Mouse (Mus musculus) heart, postnatal 36 days (tissue): ENCODE data around the gene Rnh1. TPM values are rescaled to one million over a fixed set of nuclear protein-coding genes. Genes with fewer than 3 reads are reported as not detected.

Experiments used
- DNase-seq, 2 experiments: peaks; one replicate each; pipeline ENCODE4 v3.0.0; 2021 to 2022
- intact Hi-C: fragments of 180-260 bp; cut with DNase I; formaldehyde crosslinking; loops from one replicate; pipeline ENCODE4 v1.15.1; 2025
- microRNA-seq, 2 experiments: library from miRNA; unstranded; fragments of <30 nt; microRNA quantifications; one replicate each; pipeline ENCODE4 v1.2.0; 2021; ENCODE audit warnings: borderline number of aligned reads in 2 of 2
- total RNA-seq, 2 experiments: library from RNA; stranded (reverse); gene quantifications; 2 replicates each; pipeline ENCODE4 v1.2.3; 2021

Gene Rnh1
- total RNA-seq, 2 experiments from 2014 or later: 66.8 to 67.8 TPM

- DNase-seq: no peak
- intact Hi-C loops: loop anchor here (2.0 kb wide), 1 partner anchor 20 kb away; the partner anchor contains the start of gene Sigirr
Measured at GRCm38 (mm10) chr7:141121051-141121531, 51.6 kb downstream of the Rnh1 start.

DNA sequence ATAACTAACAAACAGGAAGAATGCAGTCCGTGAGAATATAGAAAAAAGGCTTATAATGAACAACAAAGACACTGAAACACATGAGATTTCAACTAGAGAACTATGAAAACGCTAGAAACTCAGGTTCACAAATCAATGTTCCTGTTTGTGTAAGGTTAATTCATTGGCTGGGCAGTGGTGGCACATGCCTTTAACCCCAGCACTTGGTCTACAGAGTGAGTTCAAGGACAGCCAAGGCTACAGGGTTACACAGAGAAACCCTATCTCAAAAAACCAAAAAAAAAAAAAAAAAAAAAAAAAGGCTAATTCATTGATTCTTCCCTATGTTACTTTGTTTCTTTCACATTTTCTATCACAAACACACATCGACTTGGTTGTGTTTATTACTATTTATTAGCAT is 52.1 kb downstream of the Rnh1 start:
- no peak for DNase-seq
- intact Hi-C loops: loop anchor here (2.0 kb wide), 1 partner anchor 20 kb away; the partner anchor contains the start of gene Sigirr

DNA sequence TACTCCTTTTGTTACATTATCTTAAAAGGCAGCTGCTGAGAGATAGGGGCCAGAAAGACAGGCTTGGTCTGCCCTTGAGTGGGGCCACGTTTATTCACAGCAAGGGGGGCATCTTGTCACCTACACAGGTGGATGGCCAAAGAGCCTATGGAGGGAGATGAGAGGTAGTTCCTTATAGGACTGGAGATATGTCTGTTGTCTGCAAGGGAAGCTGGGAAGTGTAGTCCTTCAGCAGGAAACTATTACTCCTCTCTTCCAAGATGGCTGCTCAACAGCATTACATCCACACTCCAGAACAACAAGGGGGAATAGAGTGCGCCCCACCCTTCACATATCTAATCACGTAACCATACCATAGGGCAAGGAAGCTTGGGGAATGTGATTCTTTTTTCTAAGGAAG is 53.2 kb downstream of the Rnh1 start:
- intact Hi-C loops: no loop called here

GRCm38 (mm10) chr7:141117636-141118035 is 55.0 kb downstream of the Rnh1 start, which contains the start of gene Ano9:
Gene Ano9, minus strand, starts transcription at chr7:141117806.
- DNase-seq: no peak
- intact Hi-C loops: no loop called here

More for the DNA sequence above, 53.2 kb downstream of the Rnh1 start:
- no peak for DNase-seq

- DNase-seq: no peak
- intact Hi-C loops: no loop called here
Measured at GRCm38 (mm10) chr7:141115874-141116273, 56.8 kb downstream of the Rnh1 start.

Small RNA genes within 50 kb of the gene (microRNA-seq; reads per million reads assigned to microRNA genes)
- gene Mir210: 214 to 520 reads per million in 2 experiments

Other genes with a start within 250 kb of the Rnh1 start
- gene Pgghg, start 231.5 kb downstream of the Rnh1 start, total RNA-seq: 1 to 10 TPM; 4.4 to 4.9 TPM
- under 1 TPM in 1 of 2 experiments, not detected in 1; 0.42 TPM for gene Ifitm5, start 222.6 kb downstream of the Rnh1 start, total RNA-seq
- under 1 TPM in 1 of 2 experiments, not detected in 1; 0.76 TPM for gene Gm45717, start 216.9 kb downstream of the Rnh1 start, total RNA-seq
- gene Ifitm2, start 216.9 kb downstream of the Rnh1 start, total RNA-seq: 100 to 1,000 TPM; 111 to 112 TPM
- gene Ifitm1, start 205.6 kb downstream of the Rnh1 start, total RNA-seq: 1 to 10 TPM; 3.4 to 4.1 TPM
- 100 to 1,000 TPM; 113 to 167 TPM for gene Ifitm3, start 162.1 kb downstream of the Rnh1 start, total RNA-seq
- 1 to 10 TPM in 1 of 2 experiments, under 1 TPM in 1; 0.47 to 1.0 TPM for gene Ifitm6, start 154.9 kb downstream of the Rnh1 start, total RNA-seq
- gene Gm17387, start 143.7 kb downstream of the Rnh1 start, total RNA-seq: not detected
- gene B4galnt4, start 111.8 kb downstream of the Rnh1 start, total RNA-seq: not detected
- gene Pkp3, start 94.6 kb downstream of the Rnh1 start, total RNA-seq: not detected
- gene Sigirr, start 72.3 kb downstream of the Rnh1 start, total RNA-seq: 1 to 10 TPM; 5.6 to 9.5 TPM
- under 1 TPM; 0.14 to 0.33 TPM for gene Ano9, start 55.1 kb downstream of the Rnh1 start, total RNA-seq
- 10 to 100 TPM; 25.8 to 36.2 TPM for gene Ptdss2, start 50.5 kb downstream of the Rnh1 start, total RNA-seq
- gene Hras, start 21.1 kb upstream of the Rnh1 start, total RNA-seq: 100 to 1,000 TPM in 1 of 2 experiments, 10 to 100 TPM in 1; 97.9 to 104 TPM
- gene Lrrc56, start 21.3 kb upstream of the Rnh1 start, total RNA-seq: 1 to 10 TPM; 2.8 to 4.0 TPM
- gene Lmntd2, start 41.2 kb upstream of the Rnh1 start, total RNA-seq: not detected
- gene Rassf7, start 43.0 kb upstream of the Rnh1 start, total RNA-seq: 1 to 10 TPM in 1 of 2 experiments, under 1 TPM in 1; 0.79 to 1.7 TPM
- 10 to 100 TPM; 31.9 to 36.5 TPM for gene Phrf1, start 55.9 kb upstream of the Rnh1 start, total RNA-seq
- 1 to 10 TPM; 4.1 to 8.6 TPM for gene Irf7, start 93.6 kb upstream of the Rnh1 start, total RNA-seq
- gene Cdhr5, start 103.9 kb upstream of the Rnh1 start, total RNA-seq: not detected
- gene Sct, start 106.3 kb upstream of the Rnh1 start, total RNA-seq: not detected
- gene Drd4, start 119.1 kb upstream of the Rnh1 start, total RNA-seq: not detected
- 10 to 100 TPM; 16.5 to 17.1 TPM for gene Deaf1, start 154.8 kb upstream of the Rnh1 start, total RNA-seq
- 10 to 100 TPM; 13.5 to 14.8 TPM for gene Tmem80, start 154.9 kb upstream of the Rnh1 start, total RNA-seq
- 1 to 10 TPM; 3.3 to 3.7 TPM for gene Eps8l2, start 166.0 kb upstream of the Rnh1 start, total RNA-seq
- gene Taldo1, start 219.3 kb upstream of the Rnh1 start, total RNA-seq: 100 to 1,000 TPM; 114 to 116 TPM
- gene Gatd1, start 241.3 kb upstream of the Rnh1 start, total RNA-seq: 10 to 100 TPM; 14.9 to 16.7 TPM